Mouse (Mus musculus) intestine, embryonic 15.5 days (tissue): ENCODE measurements around the gene Pmpca. TPM values are rescaled to one million over a fixed set of nuclear protein-coding genes. Genes with fewer than 3 reads are reported as not detected.

ENCODE experiments used
- ATAC-seq: fragments of 200-750 bp; cut with Nextera tagmentation; 2 replicates; pipeline ENCODE4 v1.8.0; 2017; ENCODE audit warnings: moderate TSS enrichment, moderate library complexity
- H3K27ac ChIP-seq: fragments of 300-500 bp; sonication (generic); 2 replicates; pipeline ENCODE4 v1.5.1; 2015; ENCODE audit warnings: mild to moderate bottlenecking, inconsistent platforms
- H3K27me3 ChIP-seq: fragments of 300-500 bp; sonication (generic); replicated peaks from 2 replicates; pipeline ENCODE4 v1.6.1; 2015; ENCODE audit warnings: inconsistent platforms
- H3K36me3 ChIP-seq: fragments of 300-500 bp; sonication (generic); 2 replicates; pipeline ENCODE4 v1.6.1; 2015; ENCODE audit warnings: inconsistent platforms
- H3K4me1 ChIP-seq: fragments of 300-500 bp; sonication (generic); replicated peaks from 2 replicates; pipeline ENCODE4 v1.6.1; 2015; ENCODE audit warnings: inconsistent platforms
- H3K4me2 ChIP-seq: fragments of 300-500 bp; sonication (generic); replicated peaks from 2 replicates; pipeline ENCODE4 v1.6.1; 2015; ENCODE audit warnings: mild to moderate bottlenecking, inconsistent platforms
- H3K4me3 ChIP-seq: fragments of 300-500 bp; sonication (generic); replicated peaks from 2 replicates; pipeline ENCODE4 v1.5.1; 2015; ENCODE audit warnings: inconsistent platforms
- H3K9ac ChIP-seq: fragments of 300-500 bp; sonication (generic); 2 replicates; pipeline ENCODE4 v1.6.1; 2015; ENCODE audit warnings: inconsistent platforms
- H3K9me3 ChIP-seq: fragments of 300-500 bp; sonication (generic); 2 replicates; pipeline ENCODE4 v1.6.1; 2016; ENCODE audit warnings: inconsistent platforms
- WGBS: fragments of 180-500 bp; shearing (Covaris S2); methylation state at CpG from one replicate; pipeline ENCODE4 v1.1.7; 2015; 5-methylcytosine and 5-hydroxymethylcytosine counted together
- polyA plus RNA-seq: library from polyadenylated mRNA; unstranded; fragments of >200 nt; fragmentation: Nextera tagmentation; extraction: Ambion mirVana; gene quantifications from 2 replicates; pipeline ENCODE4 v1.2.1, GENCODE M21; 2015

The Pmpca gene
- polyA plus RNA-seq, 1 experiment from 2014 or later = 101 TPM

GRCm38 (mm10) chr2:26441261-26441660, 52.1 kb downstream of the Pmpca start:
- Histone ChIP-seq H3K4me2 (no peak overlapping the region), H3K36me3 (peaks cover 37% of the 10 kb centered on the region), H3K4me3 (no peak overlapping the region), H3K9me3 (no peaks in the 10 kb centered on the region), H3K9ac (no peak overlapping the region), H3K27ac (no peak overlapping the region), H3K27me3 (no peaks in the 10 kb centered on the region), H3K4me1 (peaks cover 10% of the 10 kb centered on the region)
- ATAC-seq = no peak
- 92% methylated on average over 4 of the region's 4 CpGs for WGBS

DNA sequence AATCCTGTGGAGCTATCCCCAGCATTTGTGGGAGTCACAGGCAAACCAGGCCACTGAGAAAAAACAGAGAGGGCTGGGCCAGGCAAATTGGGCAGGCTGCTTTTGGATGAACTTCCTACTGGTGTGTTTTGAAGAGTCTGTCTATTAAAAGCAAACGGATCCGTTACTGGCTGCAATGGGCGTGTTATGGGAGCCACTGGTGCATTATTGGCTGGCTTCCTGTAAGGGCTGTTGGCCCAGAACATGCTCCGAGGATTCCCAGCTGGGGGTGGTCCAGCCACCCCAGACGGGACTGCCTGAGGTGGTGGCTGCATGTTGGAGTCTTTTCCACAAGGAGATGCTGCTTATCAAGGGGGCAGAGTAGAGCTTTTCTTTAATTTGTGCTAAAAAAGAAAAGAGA, 52.5 kb downstream of the Pmpca start:
- H3K4me1 ChIP-seq = peaks cover 15% of the 10 kb centered on the region
- 76% methylated on average over 5 of the region's 5 CpGs for WGBS
- peaks cover 37% of the 10 kb centered on the region for H3K36me3 ChIP-seq
- H3K9ac ChIP-seq = no peak overlapping the region
- H3K4me3 ChIP-seq = no peak overlapping the region
- no peak overlapping the region for H3K4me2 ChIP-seq
- H3K9me3 ChIP-seq = no peaks in the 10 kb centered on the region
- no peak for ATAC-seq
- H3K27ac ChIP-seq = no peak overlapping the region
- H3K27me3 ChIP-seq = no peaks in the 10 kb centered on the region

DNA sequence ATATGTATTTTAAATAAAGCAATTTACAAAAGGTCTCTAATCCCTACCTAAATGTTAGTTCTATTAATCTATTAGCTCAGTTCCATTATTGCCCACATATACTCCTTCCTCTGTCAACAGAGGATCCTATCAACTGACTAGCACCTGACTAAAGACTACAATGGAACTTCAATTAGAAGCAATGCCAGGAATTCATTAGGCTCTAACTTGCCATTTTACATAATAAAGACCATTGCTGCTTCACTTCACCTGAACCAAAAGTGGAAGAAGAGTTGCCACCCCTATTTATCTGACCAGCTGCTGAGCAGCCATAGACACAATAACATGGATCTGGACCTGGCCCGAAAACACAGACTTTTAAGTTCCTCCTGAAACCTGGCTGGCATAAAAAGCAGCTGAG, 53.7 kb downstream of the Pmpca start:
- H3K9me3 ChIP-seq = no peaks in the 10 kb centered on the region
- H3K27me3 ChIP-seq = no peaks in the 10 kb centered on the region
- 84% methylated on average over 1 of the region's 1 CpGs for WGBS
- H3K9ac ChIP-seq = no peak overlapping the region
- no peak overlapping the region for H3K27ac ChIP-seq
- H3K4me1 ChIP-seq = peaks cover 19% of the 10 kb centered on the region
- H3K4me3 ChIP-seq = no peak overlapping the region
- ATAC-seq = no peak
- peak overlapping the region; percentile 66; the same call in 1 of the 2 replicates for H3K4me2 ChIP-seq
- peaks cover 37% of the 10 kb centered on the region for H3K36me3 ChIP-seq

DNA sequence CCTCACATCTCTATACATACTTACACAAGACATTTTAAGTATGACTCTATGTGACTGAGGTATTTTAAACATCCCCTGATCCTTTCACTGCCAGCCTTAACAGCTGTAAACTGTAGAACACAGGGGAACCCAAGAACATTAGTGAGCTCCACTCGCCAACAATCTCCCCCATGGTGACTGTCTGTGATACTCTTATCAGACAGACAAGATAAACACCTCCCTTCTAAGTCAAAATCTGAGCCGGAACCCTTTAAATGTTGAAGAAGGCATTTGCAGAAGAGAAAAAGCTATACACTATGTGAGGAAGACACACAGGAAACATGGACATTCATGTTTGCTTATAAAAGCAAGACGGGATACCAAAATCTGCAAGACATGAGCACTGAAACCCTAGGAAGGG, 54.7 kb downstream of the Pmpca start:
- Histone ChIP-seq H3K9me3 (no peaks in the 10 kb centered on the region), H3K36me3 (peaks cover 29% of the 10 kb centered on the region), H3K9ac (peak overlapping the region; percentile 97), H3K27me3 (no peaks in the 10 kb centered on the region), H3K27ac (no peak overlapping the region), H3K4me2 (peak overlapping the region; percentile 66), H3K4me3 (peak overlapping the region; percentile 67), H3K4me1 (peaks cover 19% of the 10 kb centered on the region)
- ATAC-seq = no peak
- 17% methylated on average over 3 of the region's 3 CpGs for WGBS

GRCm38 (mm10) chr2:26444368-26444767, 55.2 kb downstream of the Pmpca start:
- no peak for ATAC-seq
- Histone ChIP-seq H3K9me3 (no peaks in the 10 kb centered on the region), H3K4me2 (peak overlapping the region; percentile 66), H3K27ac (peak overlapping the region; percentile 86), H3K27me3 (no peaks in the 10 kb centered on the region), H3K4me1 (peaks cover 19% of the 10 kb centered on the region), H3K4me3 (peak overlapping the region; percentile 67), H3K36me3 (peaks cover 25% of the 10 kb centered on the region), H3K9ac (peak overlapping the region; percentile 97)
- 3% methylated on average over 15 of the region's 15 CpGs for WGBS

DNA sequence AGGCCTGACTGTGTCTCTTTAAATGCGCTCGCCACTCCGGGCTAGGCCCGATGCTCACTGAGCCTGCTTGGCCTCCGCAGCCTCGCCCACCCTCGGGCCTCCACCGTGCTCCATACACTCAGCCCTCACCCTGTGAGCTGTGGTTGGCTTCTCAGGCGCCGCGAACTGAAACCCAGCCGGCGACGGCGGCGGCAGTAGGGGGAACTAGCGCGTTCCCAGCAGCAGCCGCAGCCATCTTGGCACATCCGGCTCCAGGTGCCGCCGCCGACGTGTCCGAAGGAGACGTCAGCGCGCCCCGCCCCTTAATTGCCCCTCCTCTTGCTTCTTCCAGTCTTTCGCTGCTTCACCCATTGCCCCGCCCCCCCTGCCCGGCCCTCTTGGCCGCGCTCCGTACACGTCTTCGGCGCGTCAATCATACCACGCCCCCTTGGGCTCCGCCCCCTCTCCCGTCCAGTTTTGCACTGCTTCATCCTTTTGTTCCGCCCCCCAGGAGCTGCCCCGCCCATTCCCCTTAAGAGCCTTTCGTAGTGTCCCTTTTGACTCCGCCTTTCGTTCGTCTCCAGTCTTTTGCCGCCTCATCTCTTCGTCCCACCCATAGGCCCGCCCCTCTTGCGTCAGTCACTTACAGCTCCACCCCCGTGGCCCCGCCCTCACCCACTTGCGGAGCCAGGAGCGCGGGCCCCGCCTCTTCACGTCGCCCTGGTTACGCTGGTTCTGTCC, 56.0 kb downstream of the Pmpca start, which contains the start of gene Sec16a:
Gene Sec16a, minus strand, starts transcription at position 271 of the 720 bp plus-strand sequence.
- Histone ChIP-seq H3K4me2 (peak within 1 kb of the TSS; percentile 92), H3K27ac (peak within 1 kb of the TSS; percentile 86), H3K36me3 (peaks cover 17% of the 10 kb centered on the region), H3K9ac (peak within 1 kb of the TSS; percentile 97), H3K4me3 (peak within 1 kb of the TSS; percentile 67), H3K4me1 (peaks cover 19% of the 10 kb centered on the region), H3K27me3 (no peaks in the 10 kb centered on the region), H3K9me3 (no peaks in the 10 kb centered on the region)
- peak; percentile 95 for ATAC-seq
- WGBS = under 1% methylated on average over 59 of the region's 61 CpGs

DNA sequence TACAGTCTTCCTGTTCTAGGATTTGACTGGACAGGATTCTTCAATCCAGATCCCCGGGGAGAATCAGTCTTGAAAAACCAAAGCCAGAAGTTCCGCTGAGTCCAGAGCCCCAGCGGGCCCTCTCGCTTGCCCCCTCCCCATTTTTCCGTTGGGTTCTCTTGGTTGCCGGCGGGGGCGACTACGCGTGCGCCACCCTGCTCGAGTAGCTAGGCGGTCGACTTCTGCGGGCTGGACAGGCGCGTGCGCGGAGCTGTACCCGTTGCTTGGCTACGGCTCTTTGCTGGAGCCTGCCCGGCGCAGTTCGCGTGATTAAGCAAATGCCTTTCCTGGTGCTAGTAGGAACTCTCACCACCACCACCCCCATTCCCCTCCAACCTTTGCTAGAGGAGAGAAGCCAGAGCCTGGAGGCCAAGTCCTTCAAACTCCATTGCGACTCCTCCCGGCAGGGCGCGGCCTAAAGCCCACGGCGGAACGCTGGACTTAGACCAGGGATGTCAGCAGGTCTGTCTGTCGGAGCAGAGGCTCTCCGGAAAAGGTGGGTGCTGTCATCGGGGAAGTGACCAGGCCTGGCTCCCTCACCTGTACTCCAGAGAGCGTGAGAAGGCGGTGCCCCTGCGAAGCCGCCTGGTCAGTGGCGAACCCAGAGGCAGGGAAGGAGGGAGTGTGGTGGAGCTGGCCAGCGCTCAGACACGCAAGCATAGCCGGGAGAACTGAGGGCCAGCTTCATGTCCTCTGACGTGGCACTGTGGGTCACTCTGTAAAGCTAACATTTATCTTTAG, 56.7 kb downstream of the Pmpca start:
- under 1% methylated on average over 44 of the region's 44 CpGs for WGBS
- ATAC-seq = peak; percentile 93
- Histone ChIP-seq H3K4me3 (peak overlapping the region; percentile 67), H3K9ac (peak overlapping the region; percentile 71), H3K9me3 (no peaks in the 10 kb centered on the region), H3K4me1 (peaks cover 19% of the 10 kb centered on the region), H3K36me3 (peaks cover 10% of the 10 kb centered on the region), H3K4me2 (peak overlapping the region; percentile 92), H3K27me3 (no peaks in the 10 kb centered on the region), H3K27ac (peak overlapping the region; percentile 78)

- H3K9ac ChIP-seq = peak overlapping the region; percentile 71
- peak overlapping the region; percentile 67 for H3K4me3 ChIP-seq
- no peak for ATAC-seq
- H3K4me2 ChIP-seq = peak overlapping the region; percentile 92
- H3K9me3 ChIP-seq = no peaks in the 10 kb centered on the region
- H3K4me1 ChIP-seq = peaks cover 19% of the 10 kb centered on the region
- H3K27ac ChIP-seq = 0 out of 2 replicates have a peak overlapping the region, but pooled peaks have one; percentile 78
- peaks cover 2% of the 10 kb centered on the region; the same call in 1 of the 2 replicates for H3K36me3 ChIP-seq
- WGBS = 70% methylated on average over 4 of the region's 4 CpGs
- no peaks in the 10 kb centered on the region for H3K27me3 ChIP-seq
Observed at GRCm38 (mm10) chr2:26446671-26447070, 57.5 kb downstream of the Pmpca start.

Other genes with a start within 250 kb of the Pmpca start
- not detected in 2 replicates for gene Lhx3, start 181.1 kb upstream of the Pmpca start, polyA plus RNA-seq
- 23.2 and 26.9 TPM in 2 replicates for gene Qsox2, start 151.8 kb upstream of the Pmpca start, polyA plus RNA-seq
- 0.36 and 0.37 TPM in 2 replicates for gene Ccdc187, start 94.8 kb upstream of the Pmpca start, polyA plus RNA-seq
- 26.7 and 26.8 TPM in 2 replicates for gene Gpsm1, start 73.8 kb upstream of the Pmpca start, polyA plus RNA-seq
- 23.6 and 24.7 TPM in 2 replicates for gene Dnlz, start 37.2 kb upstream of the Pmpca start, polyA plus RNA-seq
- gene Card9, start 28.4 kb upstream of the Pmpca start, polyA plus RNA-seq = 0.79 and 0.91 TPM in 2 replicates
- gene Snapc4, start 8.7 kb upstream of the Pmpca start, polyA plus RNA-seq = 19.7 and 25.2 TPM in 2 replicates
- gene Entr1, start within 50 bp of the Pmpca start, polyA plus RNA-seq = 88.2 and 90.6 TPM in 2 replicates
- gene Inpp5e, start 19.9 kb downstream of the Pmpca start, polyA plus RNA-seq = 14.6 and 17.1 TPM in 2 replicates
- gene Sec16a, start 55.9 kb downstream of the Pmpca start, polyA plus RNA-seq = 20.2 and 24.7 TPM in 2 replicates
- gene Notch1, start 127.3 kb downstream of the Pmpca start, polyA plus RNA-seq = 11.3 and 12.2 TPM in 2 replicates
- gene Egfl7, start 190.7 kb downstream of the Pmpca start, polyA plus RNA-seq = 113 and 124 TPM in 2 replicates
- gene Gm20532, start 197.3 kb downstream of the Pmpca start, polyA plus RNA-seq = not detected in 2 replicates
- gene Agpat2, start 215.1 kb downstream of the Pmpca start, polyA plus RNA-seq = 79.9 and 90.3 TPM in 2 replicates
- 31.1 and 32.6 TPM in 2 replicates for gene Fam69b, start 239.1 kb downstream of the Pmpca start, polyA plus RNA-seq